Mouse (Mus musculus) olfactory bulb, adult 2 months (tissue): Measurements from ENCODE around the gene Zgrf1.

Source experiments
- CTCF ChIP-seq: fragments of 200-500 bp; IDR thresholded peaks from 2 replicates; pipeline ENCODE4 v1.5.1; 2012; ENCODE audit warnings: low read depth, mild to moderate bottlenecking, low read length, moderate library complexity; ENCODE audit not compliant: insufficient read depth
- POLR2A ChIP-seq: fragments of 200-500 bp; IDR thresholded peaks from 2 replicates; pipeline ENCODE4 v1.6.1; 2012; ENCODE audit warnings: mild to moderate bottlenecking, low read depth, low read length, moderate library complexity; ENCODE audit not compliant: insufficient read depth

- no peak for TF ChIP-seq CTCF
- TF ChIP-seq POLR2A, result no peak
Observed at GRCm38 (mm10) chr3:127634984-127635349, 81.7 kb downstream of the Zgrf1 start.
